Mouse (Mus musculus) MEL-GATA-1-ER (cell line): ENCODE data around the gene Socs7.

Experiments
- DNase-seq: peaks from one replicate; pipeline ENCODE4 v3.0.0-alpha.2; 2012; ENCODE audit warnings: low read depth; ENCODE audit errors: extremely low read depth

Socs7 gene

GRCm38 (mm10) chr11:97442891-97443675 lies 80.7 kb downstream of the Socs7 start:
- DNase-seq: no peak

- DNase-seq: no peak
Observed at GRCm38 (mm10) chr11:97445596-97445995, 83.2 kb downstream of the Socs7 start.

- DNase-seq: peak; percentile 99
Observed at GRCm38 (mm10) chr11:97445999-97446511, 83.7 kb downstream of the Socs7 start.

- no peak for DNase-seq
Observed at GRCm38 (mm10) chr11:97447979-97448378, 85.6 kb downstream of the Socs7 start.
